Mouse (Mus musculus): Measurements from ENCODE around the gene Ccng2.
A peak's percentile ranks its signal among the peaks of the same experiment; 100 is the strongest.

Gene Ccng2

DNA sequence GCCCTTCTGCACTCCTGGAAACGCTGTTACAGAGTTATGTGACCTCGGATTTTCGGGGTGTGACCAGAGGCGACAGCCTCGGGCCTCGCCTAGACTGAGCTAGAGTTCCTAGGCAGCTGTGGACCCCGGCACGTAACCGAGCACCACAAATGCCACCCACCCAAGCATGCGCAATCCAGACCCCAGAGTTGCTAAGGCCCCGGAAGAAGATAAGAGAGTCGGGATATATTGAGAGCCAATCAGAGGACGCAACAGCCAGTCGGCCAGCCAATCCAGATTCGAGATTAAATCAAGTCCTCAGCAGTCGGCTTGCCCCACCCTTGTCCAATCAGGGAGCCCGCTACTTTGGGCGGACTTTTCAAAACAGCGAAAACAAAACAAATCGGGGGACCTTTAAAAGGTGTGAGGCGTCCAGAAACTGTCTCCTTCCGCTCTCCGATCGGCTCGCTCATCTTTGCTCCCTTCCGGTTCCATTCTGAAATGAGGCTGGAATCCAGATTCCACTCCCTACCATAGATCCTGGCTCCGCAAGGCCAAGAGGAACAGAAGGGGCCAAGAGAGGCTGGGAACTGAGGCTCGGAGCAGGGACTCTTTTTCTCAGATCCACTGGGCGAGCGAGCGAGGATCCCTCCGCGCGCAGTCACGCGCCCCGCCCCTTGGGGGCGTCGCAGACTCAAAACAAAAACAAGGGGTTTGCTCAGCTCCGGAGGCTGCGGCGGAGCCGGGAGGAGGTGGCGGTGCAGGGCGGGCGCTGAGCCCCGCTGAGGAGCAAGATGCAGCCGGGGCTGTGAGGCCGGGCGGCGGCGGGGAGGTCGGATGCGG lies at the start of gene Ccng2:
TSS of gene Ccng2 (plus strand) at position 375 of the 822 bp plus-strand sequence.
- peak; percentile 94 for DNase-seq (ENCODE audit: low spot score in 2 of 2)

DNA sequence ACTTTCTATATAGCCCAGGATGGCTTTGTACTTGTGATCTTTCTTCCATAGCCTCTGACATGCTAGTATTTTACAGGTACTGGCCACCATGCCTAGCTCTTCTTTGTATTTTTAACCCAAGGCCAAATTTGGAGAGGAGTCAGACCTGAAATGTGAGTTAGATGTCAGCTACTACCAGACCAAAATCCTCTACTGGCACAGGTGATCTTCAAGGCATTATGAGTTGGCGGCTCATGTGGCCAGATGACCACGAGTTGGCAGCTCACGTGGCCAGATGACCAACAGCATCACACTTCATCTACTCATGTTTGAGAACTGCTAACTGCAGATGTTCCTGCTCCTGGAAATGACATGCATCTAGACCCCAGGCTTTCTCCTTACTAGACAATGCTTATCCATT lies 48.7 kb upstream of the Ccng2 start:
- no peak for DNase-seq (ENCODE audit: low spot score in 2 of 2)

DNA sequence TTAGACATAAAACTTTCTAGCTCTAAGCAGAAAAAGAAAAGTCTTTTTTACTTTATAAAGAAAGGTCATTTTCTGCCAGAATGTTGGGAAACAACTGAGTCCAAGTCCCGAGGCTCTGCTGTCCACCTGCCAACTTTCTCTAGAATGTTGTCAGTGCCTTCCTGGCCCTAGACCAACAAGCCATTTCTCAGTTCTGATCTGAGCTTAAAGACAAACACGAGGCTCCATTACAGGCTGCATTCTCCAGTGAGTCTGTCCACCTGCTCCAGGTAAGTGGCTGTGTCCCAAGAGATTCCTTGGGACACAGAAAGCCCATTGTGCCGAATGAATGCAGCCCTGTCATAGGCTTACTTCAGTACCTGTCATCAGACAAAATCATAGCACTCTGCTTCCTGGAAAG lies 45.4 kb upstream of the Ccng2 start:
- DNase-seq (ENCODE audit: low spot score in 2 of 2) = peak in 1 of 2 experiments; percentile 22

DNA sequence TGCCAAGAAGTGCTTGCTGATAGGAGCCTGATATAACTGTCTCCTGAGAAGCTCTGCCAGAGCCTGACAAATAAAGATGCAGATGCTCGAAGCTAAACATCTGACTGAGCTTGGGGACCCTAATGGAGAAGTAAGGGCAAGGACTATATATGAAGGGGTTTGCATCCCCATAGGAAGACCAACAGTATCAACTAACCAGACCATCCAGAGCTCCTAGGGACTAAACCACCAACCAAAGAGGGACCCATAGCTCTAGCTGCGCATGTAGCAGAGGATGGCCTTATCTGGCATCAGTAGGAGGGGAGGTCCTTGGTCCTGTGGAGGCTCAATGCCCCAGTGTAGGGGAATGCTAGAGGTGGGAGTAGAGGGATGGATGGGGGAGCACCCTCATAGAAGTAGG lies 42.5 kb upstream of the Ccng2 start:
- no peak for DNase-seq (ENCODE audit: low spot score in 2 of 2)

DNA sequence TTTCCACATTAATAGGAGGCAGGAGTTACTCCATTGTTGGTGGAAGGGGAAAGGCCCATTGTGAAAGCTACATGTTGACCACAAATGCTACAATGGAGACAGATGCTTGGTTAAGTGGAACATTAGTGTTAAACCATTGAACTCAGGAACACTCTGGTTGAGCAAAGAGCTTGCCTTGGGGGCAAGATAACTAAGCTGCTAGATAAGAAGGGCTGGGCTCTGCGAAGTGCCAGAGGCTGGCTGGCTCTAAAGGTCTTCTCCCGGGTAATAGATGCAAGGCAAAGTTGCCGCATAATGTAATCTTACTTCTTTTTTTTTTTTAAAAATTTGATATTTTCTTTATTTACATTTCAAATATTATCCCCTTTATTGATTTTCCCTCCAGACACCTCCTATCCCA lies 39.9 kb upstream of the Ccng2 start:
- DNase-seq (ENCODE audit: low spot score in 2 of 2) = no peak

DNA sequence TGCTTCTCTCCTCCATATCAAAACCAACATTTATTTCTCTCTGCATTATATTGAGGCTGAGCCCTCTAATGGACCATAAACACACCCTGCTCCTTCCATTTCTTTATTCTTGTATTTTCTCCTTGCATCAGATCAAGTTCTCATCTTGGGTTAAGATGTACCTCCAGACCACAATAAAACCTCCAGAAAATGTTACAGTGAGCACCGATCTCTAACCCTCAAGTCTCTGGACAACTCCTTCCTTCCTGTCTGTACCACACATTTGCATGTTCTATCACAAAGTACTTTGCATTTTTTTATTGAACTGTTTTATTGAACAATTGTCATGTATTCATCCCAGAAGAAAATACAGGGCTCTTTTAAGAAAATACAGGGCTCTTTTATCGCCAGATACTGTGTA lies 37.5 kb upstream of the Ccng2 start:
- no peak for DNase-seq (ENCODE audit: low spot score in 2 of 2)

DNA sequence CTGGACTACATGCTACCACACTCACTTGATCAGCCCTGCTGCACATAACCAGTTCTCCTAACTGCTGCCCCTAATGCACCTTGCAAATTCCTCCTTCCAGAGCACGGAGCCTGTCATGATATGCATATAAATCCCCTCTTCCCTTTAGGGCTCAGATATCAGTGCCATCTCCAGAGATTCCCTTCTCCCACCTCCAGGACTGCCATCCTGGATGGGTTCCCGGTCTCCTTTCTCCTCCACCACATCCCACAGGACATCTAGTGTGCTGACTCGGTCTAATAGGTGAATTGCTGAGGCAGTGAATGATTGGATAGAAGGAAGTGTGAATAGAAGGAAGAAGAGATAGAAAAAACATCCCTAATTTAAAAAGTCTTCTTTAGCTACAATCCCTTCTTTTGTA lies 35.3 kb upstream of the Ccng2 start:
- no peak for DNase-seq (ENCODE audit: low spot score in 2 of 2)

DNA sequence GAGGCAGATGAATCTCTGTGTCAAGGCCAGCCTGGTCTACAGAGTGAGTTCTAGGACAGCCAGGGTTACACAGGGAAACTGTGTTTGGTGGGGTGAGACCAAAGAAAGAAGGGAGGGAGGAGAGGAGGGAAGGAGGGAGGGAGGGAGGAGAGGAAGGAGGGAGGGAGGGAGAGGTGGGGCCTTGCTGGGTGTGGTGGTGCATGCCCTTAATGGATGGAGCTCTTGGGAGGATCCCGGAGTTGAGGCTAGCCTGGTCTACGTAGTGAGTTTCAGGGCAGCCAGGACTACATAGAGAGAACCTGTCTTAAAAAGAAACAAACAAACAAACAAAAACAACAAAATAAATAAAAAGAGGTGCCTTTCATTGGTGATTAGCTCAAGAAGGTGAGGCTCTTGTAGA lies 34.2 kb upstream of the Ccng2 start:
- no peak for DNase-seq (ENCODE audit: low spot score in 2 of 2)

DNA sequence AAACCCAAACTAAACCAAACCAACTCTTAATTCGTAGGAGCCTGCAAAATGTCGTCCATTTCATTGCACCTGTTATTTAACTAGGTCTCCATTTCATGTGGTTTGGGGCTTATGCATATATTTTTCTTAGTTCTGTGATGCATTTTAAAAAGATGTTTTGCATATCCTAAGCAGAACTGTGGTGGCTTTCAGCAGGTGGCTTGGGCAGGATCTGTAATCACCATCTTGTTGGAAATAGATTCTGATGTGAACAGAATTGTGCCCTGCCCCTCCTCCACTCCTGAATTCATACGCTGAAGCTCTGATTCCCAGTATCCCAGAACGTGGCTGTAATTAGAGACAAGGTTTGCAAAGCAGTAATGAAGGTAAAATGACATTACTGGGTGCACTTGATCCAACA lies 32.9 kb upstream of the Ccng2 start:
- no peak for DNase-seq (ENCODE audit: low spot score in 2 of 2)

DNA sequence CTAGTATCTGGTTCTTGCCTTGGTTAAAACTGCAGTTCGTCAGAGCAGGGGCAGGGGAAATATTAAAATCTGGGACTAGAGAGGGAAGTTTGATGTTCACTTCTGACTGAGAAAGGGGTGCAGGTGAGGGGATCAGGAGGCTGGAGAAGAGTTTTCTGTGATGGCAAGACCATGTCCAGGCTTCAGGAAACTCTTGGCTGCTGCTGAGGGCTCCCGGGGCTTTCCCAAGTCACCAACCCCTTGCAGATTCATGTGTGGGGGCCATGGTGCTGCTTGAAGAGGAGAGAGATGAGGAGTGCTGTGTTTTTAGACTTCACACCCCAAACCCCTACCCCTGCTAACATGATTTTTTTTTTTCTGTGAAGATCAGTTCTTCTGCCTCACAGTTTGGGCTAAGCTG lies 32.5 kb upstream of the Ccng2 start:
- DNase-seq (ENCODE audit: low spot score in 2 of 2) = no peak

DNA sequence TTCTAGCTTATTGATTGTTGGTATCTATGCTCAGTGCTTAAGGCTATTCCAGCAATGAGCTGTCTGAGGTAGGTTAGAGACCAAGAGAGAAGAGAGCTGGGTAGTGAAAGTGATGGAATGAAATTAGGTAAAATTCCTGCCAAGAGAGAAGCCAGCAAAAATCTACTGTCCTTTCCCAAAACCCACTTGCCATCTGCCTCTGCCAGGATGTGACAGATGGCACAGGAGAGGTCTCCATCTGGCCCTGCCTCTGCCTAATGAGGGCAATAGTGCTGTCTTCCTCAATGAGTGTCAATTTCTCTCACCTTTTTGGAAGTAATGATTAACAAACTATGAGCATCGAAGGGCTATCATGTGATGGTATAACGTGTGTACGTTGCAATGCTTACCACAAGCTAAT lies 31.2 kb upstream of the Ccng2 start:
- DNase-seq (ENCODE audit: low spot score in 2 of 2) = no peak

DNA sequence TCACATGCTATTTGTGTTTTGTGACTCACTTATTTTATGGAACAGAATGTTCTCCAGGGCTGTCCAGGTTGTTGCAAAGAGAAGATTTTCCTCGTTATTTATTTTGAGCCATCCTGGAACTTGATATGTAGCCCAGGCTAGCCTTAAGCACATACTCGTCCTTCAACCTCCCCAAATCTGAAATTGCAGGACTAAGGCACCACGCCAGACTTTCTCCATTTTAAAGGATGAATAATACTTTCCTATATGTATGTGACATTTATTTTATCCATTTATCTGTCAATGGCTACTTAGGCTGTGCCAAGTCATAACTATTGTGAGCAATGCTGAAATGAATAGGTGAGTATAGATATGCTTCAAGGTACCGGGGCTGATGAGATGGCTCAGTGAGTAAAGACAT lies 30.5 kb upstream of the Ccng2 start:
- DNase-seq (ENCODE audit: low spot score in 2 of 2) = no peak

DNA sequence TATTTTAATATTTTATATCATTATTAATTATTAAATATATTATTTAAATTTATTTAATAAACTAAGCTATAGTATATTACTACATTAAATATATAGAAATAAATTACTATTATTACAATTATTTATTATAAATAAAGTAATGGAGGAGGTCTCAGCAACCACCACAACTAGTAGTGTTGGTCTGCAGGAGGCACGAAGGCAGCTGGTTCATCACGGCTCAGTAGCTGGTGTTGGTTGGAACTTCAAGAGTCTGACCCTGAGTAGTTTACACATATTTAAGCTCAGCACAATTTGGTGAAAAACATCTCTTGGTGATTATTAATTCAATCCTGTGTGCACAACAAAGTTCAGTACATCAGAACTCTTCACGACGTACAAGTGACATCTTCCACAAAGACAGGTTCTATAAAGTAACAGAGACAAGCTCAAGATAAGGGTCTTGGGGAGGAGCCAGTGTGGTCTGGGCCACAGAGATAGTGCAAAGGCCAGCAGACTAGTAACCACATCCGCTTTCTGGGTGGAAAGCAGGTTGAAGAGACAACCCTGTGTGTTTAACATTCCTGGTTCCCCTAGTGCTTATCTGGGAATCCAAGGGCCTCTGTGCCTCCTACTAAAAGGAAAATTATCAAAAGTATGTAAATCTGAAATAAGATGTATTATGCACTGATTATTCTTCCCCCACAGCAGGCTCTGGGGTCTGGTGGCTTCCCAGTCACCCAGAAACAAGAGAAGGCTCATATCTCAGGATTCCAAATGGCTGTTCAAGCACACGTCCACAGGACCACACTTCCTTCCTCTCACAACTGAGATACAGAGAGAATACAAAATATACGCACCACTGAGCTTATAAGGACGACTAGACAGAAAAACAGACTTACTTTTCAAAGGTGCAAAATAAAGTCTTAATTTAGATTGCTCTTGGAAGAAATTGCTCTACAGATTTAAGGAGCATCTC lies 27.2 kb upstream of the Ccng2 start:
- no peak for DNase-seq (ENCODE audit: low spot score in 2 of 2)

DNA sequence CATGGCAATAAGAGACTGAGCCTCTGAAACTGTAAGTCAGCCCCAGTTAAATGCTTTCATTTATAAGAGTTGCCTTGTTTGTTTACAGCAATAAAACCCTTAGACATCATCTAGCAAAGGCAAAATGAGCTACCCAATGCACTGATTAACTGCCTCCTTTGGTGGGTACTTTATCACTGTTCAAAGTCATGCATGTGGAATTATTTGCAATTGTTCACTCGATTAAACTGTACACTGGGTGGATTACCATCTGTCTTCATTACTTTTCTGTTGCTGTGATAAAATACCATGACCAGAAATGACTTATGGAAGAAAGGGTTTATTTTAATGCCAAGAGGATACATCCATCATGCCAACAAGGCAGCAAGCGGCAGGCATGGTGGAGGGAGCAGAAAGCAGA lies 21.8 kb upstream of the Ccng2 start:
- DNase-seq (ENCODE audit: low spot score in 2 of 2) = no peak

DNA sequence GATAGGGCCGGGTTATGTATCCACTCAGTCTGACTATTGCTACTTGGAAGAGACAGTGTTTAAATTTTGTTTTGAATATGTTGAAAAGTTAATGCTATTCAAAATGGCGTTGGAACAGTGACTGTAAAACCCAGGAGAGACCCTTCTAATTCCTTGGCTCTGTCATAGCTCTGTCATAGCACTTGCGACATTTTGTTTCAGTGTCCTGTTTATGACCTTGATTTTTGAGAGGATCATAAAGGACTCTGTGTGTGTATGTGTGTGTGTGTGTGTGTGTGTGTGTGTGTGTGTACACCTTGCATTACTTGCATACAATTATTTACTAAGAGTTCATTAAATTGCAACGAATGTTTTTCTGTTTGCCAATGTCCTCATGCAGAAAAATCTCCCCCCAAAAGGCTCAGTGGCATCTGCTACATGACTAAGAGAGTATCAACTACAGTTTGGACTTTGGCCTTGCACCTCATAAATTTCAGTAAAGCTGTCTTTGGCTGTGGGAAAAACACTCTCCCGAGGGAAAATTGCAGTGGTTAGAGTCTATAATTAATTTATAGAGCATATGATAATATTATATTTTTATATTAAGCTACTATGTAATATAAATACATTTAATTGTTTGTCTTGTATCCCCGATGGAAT lies 17.0 kb upstream of the Ccng2 start:
- no peak for DNase-seq (ENCODE audit: low spot score in 2 of 2)

DNA sequence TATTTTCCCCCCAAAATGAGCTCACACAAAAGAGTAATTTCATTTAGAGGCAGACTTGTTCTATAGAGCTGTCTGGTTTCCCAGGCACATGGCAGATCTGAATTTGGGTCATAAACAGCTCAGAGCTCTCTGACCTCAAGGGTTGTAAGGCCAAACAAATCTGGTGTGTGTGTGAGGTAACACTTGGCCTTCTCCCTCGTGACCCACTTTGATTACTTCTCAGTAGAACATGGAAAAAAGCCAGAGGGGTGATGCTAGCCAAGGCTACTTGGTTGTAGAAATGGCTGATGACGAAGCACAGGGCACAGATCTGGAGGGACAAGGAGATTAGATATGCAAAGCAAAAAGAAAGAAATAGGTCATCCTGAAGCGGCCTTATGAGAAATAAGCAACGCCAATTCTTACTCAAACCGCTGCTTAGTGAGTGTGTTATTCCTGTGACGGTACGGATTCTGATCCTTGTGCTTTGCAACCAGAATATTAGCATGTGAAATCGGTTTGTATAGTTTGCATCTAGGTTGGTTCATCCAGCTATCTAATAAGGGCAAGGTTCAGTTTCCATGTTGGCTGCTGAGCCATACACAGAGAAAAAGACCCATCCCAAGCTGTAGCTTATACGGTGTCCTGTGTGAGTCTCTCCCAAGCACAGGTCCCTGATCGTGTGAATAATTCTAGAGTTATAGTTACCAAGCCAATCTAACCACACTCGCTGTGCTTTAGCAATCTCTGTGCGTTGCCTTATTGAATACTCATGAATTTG lies 15.9 kb upstream of the Ccng2 start:
- DNase-seq (ENCODE audit: low spot score in 2 of 2) = no peak

DNA sequence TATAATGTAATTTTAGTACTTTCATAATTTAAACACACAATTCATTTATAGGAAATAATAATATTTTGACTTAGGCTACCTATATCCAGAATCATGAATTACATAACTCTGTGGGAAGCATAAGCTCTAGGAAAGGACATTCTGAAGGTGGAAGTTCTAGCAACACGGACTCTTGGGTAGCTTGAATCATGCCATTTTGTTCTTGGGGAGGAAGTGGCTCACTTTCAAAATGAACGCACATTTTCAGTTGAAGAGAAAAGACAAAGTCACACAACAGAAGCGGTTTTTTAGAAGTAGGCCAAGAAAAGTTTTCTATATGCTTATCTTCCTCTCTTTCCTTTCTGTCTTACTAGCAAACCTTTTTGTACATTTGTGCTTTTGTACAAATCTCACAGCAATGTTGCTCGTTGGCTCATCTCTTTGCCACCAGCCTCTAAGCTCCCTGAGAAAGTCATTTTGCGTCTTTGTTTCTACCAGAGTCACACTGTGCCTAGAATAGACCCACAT lies 11.2 kb upstream of the Ccng2 start:
- DNase-seq (ENCODE audit: low spot score in 2 of 2) = no peak

DNA sequence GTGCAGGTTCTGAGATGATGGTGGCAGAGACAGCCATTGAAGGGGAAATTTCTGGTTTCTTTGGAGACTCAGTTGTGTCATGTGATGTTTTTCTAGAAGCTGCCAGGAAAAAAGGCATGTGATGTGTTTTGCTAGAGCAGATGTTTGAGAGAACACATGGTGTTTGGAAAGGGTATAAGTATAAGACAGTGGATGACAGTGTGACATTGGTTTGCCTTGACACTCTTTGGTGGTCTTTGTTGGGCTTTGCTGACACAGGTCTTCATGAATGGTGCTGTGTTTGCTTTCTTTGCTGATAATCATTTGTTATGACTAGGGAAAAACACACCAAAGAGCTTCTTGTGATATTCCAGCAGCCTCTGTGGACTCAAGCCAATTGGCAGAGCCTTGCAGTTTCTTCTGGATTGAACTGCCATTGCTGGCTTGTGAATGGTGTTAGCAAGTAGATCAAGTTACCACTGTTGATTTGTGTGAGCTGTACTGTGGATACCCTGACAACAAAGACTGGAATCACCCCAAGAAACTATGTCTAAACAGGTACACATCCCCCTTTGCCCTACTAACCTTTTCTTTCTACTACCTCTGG lies 10.1 kb upstream of the Ccng2 start:
- DNase-seq (ENCODE audit: low spot score in 2 of 2) = no peak

DNA sequence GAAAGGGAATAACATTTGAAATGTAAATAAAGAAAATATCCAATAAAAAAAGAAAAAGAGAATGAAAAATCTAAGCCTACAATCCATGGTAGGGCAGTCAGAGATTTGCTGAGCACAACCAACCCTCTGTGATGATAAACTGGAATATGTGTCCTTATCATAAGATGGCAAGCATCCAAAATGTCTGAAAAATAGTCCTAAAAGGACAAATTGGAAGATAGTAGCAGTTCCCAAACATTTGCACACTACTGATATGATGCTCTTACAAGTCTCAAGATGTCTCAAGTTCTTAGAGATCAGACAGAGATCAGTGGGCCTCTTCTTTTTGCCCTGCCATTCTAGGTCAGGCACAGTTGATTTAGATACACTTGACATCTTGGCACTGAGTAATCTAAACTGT lies 7.7 kb upstream of the Ccng2 start:
- no peak for DNase-seq (ENCODE audit: low spot score in 2 of 2)

DNA sequence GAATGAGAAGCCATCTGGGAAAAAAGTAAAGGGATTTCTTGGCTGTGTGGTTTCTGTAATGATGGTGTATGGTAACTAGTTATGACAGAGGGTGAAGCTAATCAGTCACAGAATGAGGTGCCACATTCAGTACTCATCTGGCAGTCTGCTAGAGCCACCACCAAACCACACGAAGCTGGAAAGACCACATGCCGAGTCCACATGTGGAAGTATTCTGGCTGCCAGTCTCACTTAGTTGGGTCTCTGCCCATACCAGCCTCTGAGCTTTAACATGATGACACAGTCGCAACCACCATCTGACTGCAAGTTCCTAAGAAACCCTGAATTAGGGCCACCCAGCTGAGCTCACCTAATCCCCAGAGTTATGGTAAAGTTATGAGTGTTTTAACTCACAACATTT lies 6.1 kb upstream of the Ccng2 start:
- DNase-seq (ENCODE audit: low spot score in 2 of 2) = no peak

DNA sequence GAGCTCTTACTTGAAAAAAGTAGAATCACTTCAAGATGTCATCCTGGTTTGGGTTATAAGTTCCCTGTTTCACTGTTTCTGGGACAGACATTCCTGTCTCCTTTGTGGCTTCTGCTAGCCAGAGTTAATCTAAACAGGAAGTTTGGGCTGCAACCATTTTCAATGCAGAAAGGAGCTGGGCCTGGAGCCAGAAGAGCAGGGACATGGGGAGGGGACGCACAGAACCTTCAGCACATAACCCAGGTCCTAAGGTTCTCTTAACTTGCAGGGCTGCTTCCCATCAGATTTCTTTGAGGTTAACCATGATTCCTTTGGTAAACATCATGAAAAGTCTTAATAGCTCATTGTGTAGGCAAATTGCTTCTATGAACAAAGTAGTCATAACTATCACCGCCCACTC lies 4.3 kb upstream of the Ccng2 start:
- DNase-seq (ENCODE audit: low spot score in 2 of 2) = no peak

Data from urinary bladder, postnatal 4 days (tissue).